Mouse (Mus musculus): Measurements from ENCODE around the gene Zscan4e.
"Not testable (repeated sequence)": the region's sequence is repeated elsewhere in the genome, so short reads cannot be mapped to it uniquely, and the experiment has no call there.

The Zscan4e gene

DNA sequence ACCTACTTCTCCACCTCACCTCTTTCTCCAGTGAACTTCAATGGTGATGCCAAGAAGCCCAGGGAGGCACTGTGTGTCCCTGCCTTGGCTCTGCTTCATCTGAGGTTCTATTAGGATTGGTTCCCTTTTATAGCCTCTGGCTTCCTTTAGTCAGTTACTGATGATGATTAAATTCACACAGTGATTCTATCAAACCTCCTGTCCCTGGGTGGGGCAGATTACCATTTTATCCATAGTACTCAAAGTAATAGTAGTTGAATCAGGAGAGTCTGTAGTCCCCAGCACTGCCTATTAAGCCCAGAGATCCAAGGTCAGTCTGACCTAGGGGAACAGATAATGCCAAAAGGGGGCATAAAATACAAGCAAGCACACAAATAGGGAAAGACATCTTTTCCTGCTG lies at the start of gene Zscan4e:
TSS of gene Zscan4e (minus strand) at position 101 of the 400 bp plus-strand sequence.
- not testable (repeated sequence) for DNase-seq (ENCODE audit: low read depth)
